20 mouse cellular contexts compared by ENCODE assay signal in genomic region chr17:7877878-7878277, GRCm38 (mm10). TPM values are rescaled to one million over a fixed set of nuclear protein-coding genes. Genes with fewer than 3 reads are reported as not detected.
A peak's percentile ranks its signal among the peaks of the same experiment; 100 is the strongest.
DNase-seq lines count a peak whose midpoint lies in the region; ATAC-seq and TF ChIP-seq lines count a peak whose summit lies in the region.
"Had no signal": no experiment of that assay in that cellular context is flagged by ENCODE, and none has a peak within 500 bp of the region (broad histone marks: within the 10 kb centered on the region; RNA-seq: fewer than 3 reads in every experiment).

No protein-coding gene starts in this region.

- H3K27ac ChIP-seq in left cerebral cortex, adult 2 months: no peak overlapping the region
- H3K27ac ChIP-seq in hindbrain, embryonic 11.5 days (ENCODE audit: low read depth, low read length): no peak overlapping the region
- H3K27ac ChIP-seq in heart, adult 2 months: no peak overlapping the region
- H3K27ac ChIP-seq: embryonic facial prominence, embryonic 13.5 days; hindbrain, embryonic 12.5 days; kidney, embryonic 15.5 days; liver, embryonic 14.5 days; neural tube, embryonic 13.5 days had no signal

- no peak for TF ChIP-seq CTCF in left cerebral cortex, adult 2 months (IDR thresholded peaks at IDR 0.05)
- no peak for TF ChIP-seq CTCF in heart, adult 2 months (IDR thresholded peaks at IDR 0.05)

- no peaks in the 10 kb centered on the region for H3K79me2 ChIP-seq in heart, adult 2 months (replicated peaks; ENCODE audit: control insufficient read depth, insufficient read depth, low read length)

- no peak for TF ChIP-seq EP300 in heart, adult 2 months (IDR thresholded peaks at IDR 0.05; ENCODE audit: insufficient read depth, low read depth, low read length)

- TF ChIP-seq POLR2A in heart, adult 2 months (IDR thresholded peaks at IDR 0.05; ENCODE audit: insufficient read depth, low read depth, low read length): no peak

- H3K4me1 ChIP-seq in hindbrain, embryonic 11.5 days (replicated peaks; ENCODE audit: control insufficient read depth, insufficient read depth, low read length): no peaks in the 10 kb centered on the region
- H3K4me1 ChIP-seq in heart, adult 2 months (ENCODE audit: control insufficient read depth, insufficient read depth, low read length): no peaks in the 10 kb centered on the region

- DNase-seq in left cerebral cortex, postnatal 14 days (ENCODE audit: low spot score in 2 of 2): peak; percentile 29 to 77
- no peak for DNase-seq in left cerebral cortex, adult 2 months (ENCODE audit: extremely low spot score in 1 of 2, low spot score in 2 of 2)
- peak; percentile 37 for DNase-seq in thymus, postnatal 14 days
- no peak for DNase-seq in thymus, postnatal 10 days (ENCODE audit: low spot score in 2 of 2)
- peak; percentile 72 for DNase-seq in brain, adult 2 months (ENCODE audit: low read depth, low spot score)
- DNase-seq in hindbrain, embryonic 11.5 days (ENCODE audit: low spot score): no peak
- DNase-seq in heart, adult 2 months: no peak
- DNase-seq: adrenal gland, postnatal 36 days; cerebellum, adult 9-10 months; forebrain, postnatal 0 days; gastrocnemius, postnatal 14 days; lung, postnatal 10 days; thymus, postnatal 36 days had no signal

- no peak overlapping the region for H3K4me2 ChIP-seq in hindbrain, embryonic 11.5 days (replicated peaks; ENCODE audit: low read depth, low read length)
- H3K4me2 ChIP-seq: embryonic facial prominence, embryonic 13.5 days; hindbrain, embryonic 12.5 days; kidney, embryonic 15.5 days; neural tube, embryonic 13.5 days had no signal

- no peak for ATAC-seq in hindbrain, embryonic 11.5 days (ENCODE audit: low FRiP score)
- ATAC-seq: forebrain, postnatal 0 days; intestine, embryonic 16.5 days had no signal

- no peaks in the 10 kb centered on the region for H3K9me3 ChIP-seq in hindbrain, embryonic 11.5 days (ENCODE audit: control insufficient read depth, low read length)
- H3K9me3 ChIP-seq: embryonic facial prominence, embryonic 13.5 days; hindbrain, embryonic 12.5 days; kidney, embryonic 15.5 days; neural tube, embryonic 13.5 days had no signal

- no peaks in the 10 kb centered on the region for H3K27me3 ChIP-seq in hindbrain, embryonic 11.5 days (ENCODE audit: control insufficient read depth, insufficient read depth, low read length)
- no peaks in the 10 kb centered on the region for H3K27me3 ChIP-seq in heart, adult 2 months (ENCODE audit: control insufficient read depth, insufficient read depth, low read length)
- H3K27me3 ChIP-seq: embryonic facial prominence, embryonic 13.5 days; kidney, embryonic 15.5 days; neural tube, embryonic 13.5 days had no signal

- intact Hi-C loops in left cerebral cortex, postnatal 14 days (cut with DNase I): no loop called here
- intact Hi-C loops in left cerebral cortex, adult 2 months (cut with DNase I): no loop called here
- intact Hi-C loops in heart, adult 2 months (cut with DNase I): no loop called here

- no peaks in the 10 kb centered on the region for H3K36me3 ChIP-seq in hindbrain, embryonic 11.5 days (ENCODE audit: control insufficient read depth, insufficient read depth, low read length)
- H3K36me3 ChIP-seq in heart, adult 2 months (ENCODE audit: control insufficient read depth, insufficient read depth, low read length): no peaks in the 10 kb centered on the region
- H3K36me3 ChIP-seq: embryonic facial prominence, embryonic 13.5 days; hindbrain, embryonic 12.5 days; kidney, embryonic 15.5 days; neural tube, embryonic 13.5 days had no signal

- no peak overlapping the region for H3K9ac ChIP-seq in hindbrain, embryonic 11.5 days (ENCODE audit: low read depth, low read length)
- H3K9ac ChIP-seq in heart, adult 2 months (ENCODE audit: low read depth, low read length): no peak overlapping the region
- H3K9ac ChIP-seq: embryonic facial prominence, embryonic 13.5 days; forebrain, postnatal 0 days; hindbrain, embryonic 12.5 days; kidney, embryonic 15.5 days; liver, embryonic 14.5 days; neural tube, embryonic 13.5 days had no signal

- 61% methylated on average over 2 of the region's 2 CpGs for WGBS in hindbrain, embryonic 11.5 days
- WGBS in heart, adult 2 months: 35% methylated on average over 2 of the region's 2 CpGs

- no peak overlapping the region for H3K4me3 ChIP-seq in left cerebral cortex, adult 2 months
- no peak overlapping the region for H3K4me3 ChIP-seq in hindbrain, embryonic 11.5 days (ENCODE audit: low read depth, low read length)
- no peak overlapping the region for H3K4me3 ChIP-seq in heart, adult 2 months
- H3K4me3 ChIP-seq: embryonic facial prominence, embryonic 13.5 days; hindbrain, embryonic 12.5 days; kidney, embryonic 15.5 days; neural tube, embryonic 13.5 days had no signal

RNA-seq across cellular contexts. Expression of gene Tagap, which starts 47.9 kb away (rescaled TPM):
- 1 to 10 TPM; 4.9 TPM for total RNA-seq in left cerebral cortex, postnatal 14 days (2021)
- total RNA-seq in left cerebral cortex, adult 2 months (2021): 1 to 10 TPM; 4.6 to 6.0 TPM
- polyA plus RNA-seq in hindbrain, embryonic 11.5 days (2014; fragmentation: Nextera tagmentation; extraction: Ambion mirVana): 0.51 and 0.52 TPM in 2 replicates
- 1 to 10 TPM; 2.9 to 3.0 TPM for total RNA-seq in heart, adult 2 months (2021)
- 0.94 and 1.3 TPM in 2 replicates for polyA plus RNA-seq in heart, adult 2 months (2012; rRNA removed)

RNA-seq across cellular contexts. Expression of gene Fndc1, which starts 50.8 kb away (rescaled TPM):
- total RNA-seq in left cerebral cortex, postnatal 14 days (2021): 10 to 100 TPM in 1 of 2 experiments, 1 to 10 TPM in 1; 9.2 to 11.8 TPM
- 1 to 10 TPM; 5.6 to 6.6 TPM for total RNA-seq in left cerebral cortex, adult 2 months (2021)
- 0.84 and 1.2 TPM in 2 replicates for polyA plus RNA-seq in hindbrain, embryonic 11.5 days (2014; fragmentation: Nextera tagmentation; extraction: Ambion mirVana)
- 10 to 100 TPM in 1 of 2 experiments, 1 to 10 TPM in 1; 8.5 to 15.4 TPM for total RNA-seq in heart, adult 2 months (2021)
- 8.8 and 11.5 TPM in 2 replicates for polyA plus RNA-seq in heart, adult 2 months (2012; rRNA removed)
- total RNA-seq: megakaryocyte-erythroid progenitor cell, adult 5-6 weeks had no signal

Comparison
In these comparisons a context has a peak if more than half of its experiments do, and no peak if none do; other contexts are left out.
1. DNase-seq: peak in left cerebral cortex, postnatal 14 days (2 of 2), thymus, postnatal 14 days (single experiment) and brain, adult 2 months (single experiment); none in left cerebral cortex, adult 2 months (0 of 2), thymus, postnatal 10 days (0 of 2), hindbrain, embryonic 11.5 days (single experiment) and heart, adult 2 months (0 of 2).